Mouse (Mus musculus) midbrain, postnatal 0 days (tissue): ENCODE data around the gene Lemd1. TPM values are rescaled to one million over a fixed set of nuclear protein-coding genes. Genes with fewer than 3 reads are reported as not detected.

ENCODE experiments used
- ATAC-seq: fragments of 200-750 bp; cut with Nextera tagmentation; 2 replicates; pipeline ENCODE4 v1.8.0; 2017; ENCODE audit warnings: moderate number of reproducible peaks, mild to moderate bottlenecking, moderate TSS enrichment, moderate library complexity; ENCODE audit not compliant: low FRiP score
- DNase-seq: peaks from one replicate; pipeline ENCODE4 v3.0.0-alpha.2; 2015; ENCODE audit warnings: low spot score
- H3K27ac ChIP-seq: fragments of 300-500 bp; sonication (generic); 2 replicates; pipeline ENCODE4 v1.5.1; 2014; ENCODE audit warnings: low read depth, mild to moderate bottlenecking, low read length, mixed read lengths
- H3K27me3 ChIP-seq: fragments of 300-500 bp; sonication (generic); 2 replicates; pipeline ENCODE4 v1.6.1; 2014; ENCODE audit warnings: low read length, control low read depth, mixed read lengths; ENCODE audit not compliant: insufficient read depth
- H3K36me3 ChIP-seq: fragments of 300-500 bp; sonication (generic); 2 replicates; pipeline ENCODE4 v1.6.1; 2014; ENCODE audit warnings: low read length, control low read depth, mixed read lengths; ENCODE audit not compliant: insufficient read depth
- H3K4me1 ChIP-seq: fragments of 300-500 bp; sonication (generic); 2 replicates; pipeline ENCODE4 v1.6.1; 2014; ENCODE audit warnings: mild to moderate bottlenecking, control low read depth, antibody characterized with exemption, low read length, mixed read lengths; ENCODE audit not compliant: insufficient read depth
- H3K4me2 ChIP-seq: fragments of 300-500 bp; sonication (generic); 2 replicates; pipeline ENCODE4 v1.6.1; 2014; ENCODE audit warnings: low read depth, mild to moderate bottlenecking, low read length, mixed read lengths; ENCODE audit not compliant: poor library complexity, severe bottlenecking
- H3K4me3 ChIP-seq: fragments of 300-500 bp; sonication (generic); 2 replicates; pipeline ENCODE4 v1.5.1; 2014; ENCODE audit warnings: low read depth, mild to moderate bottlenecking, low read length, moderate library complexity
- H3K9ac ChIP-seq: fragments of 300-500 bp; sonication (generic); replicated peaks from 2 replicates; pipeline ENCODE4 v1.6.1; 2014; ENCODE audit warnings: mild to moderate bottlenecking, low read length, moderate library complexity, mixed read lengths; ENCODE audit not compliant: poor library complexity, severe bottlenecking
- H3K9me3 ChIP-seq: fragments of 300-500 bp; sonication (generic); 2 replicates; pipeline ENCODE4 v1.6.1; 2016; ENCODE audit warnings: low read length, control low read depth
- CTCF ChIP-seq: IDR thresholded peaks from 2 replicates; pipeline ENCODE4 v1.5.1; 2016; ENCODE audit warnings: antibody characterized with exemption, mild to moderate bottlenecking
- WGBS: fragments of 180-500 bp; shearing (Covaris S2); extraction: QIAGEN DNeasy Blood & Tissue Kit; methylation state at CpG from one replicate; pipeline ENCODE4 v1.1.7; 2014; 5-methylcytosine and 5-hydroxymethylcytosine counted together
- polyA plus RNA-seq: library from polyadenylated mRNA; unstranded; fragments of >200 nt; fragmentation: Nextera tagmentation; extraction: Ambion mirVana; gene quantifications from 2 replicates; pipeline ENCODE4 v1.2.1, GENCODE M21; 2015
- total RNA-seq: library from RNA; depleted of rRNA; stranded (reverse); fragments of >200 nt; gene quantifications from 2 replicates; pipeline ENCODE4 v1.2.3, GENCODE M21; 2014

The Lemd1 gene
- total and polyA plus RNA-seq, 2 experiments from 2014 or later = 12.6 TPM

DNA sequence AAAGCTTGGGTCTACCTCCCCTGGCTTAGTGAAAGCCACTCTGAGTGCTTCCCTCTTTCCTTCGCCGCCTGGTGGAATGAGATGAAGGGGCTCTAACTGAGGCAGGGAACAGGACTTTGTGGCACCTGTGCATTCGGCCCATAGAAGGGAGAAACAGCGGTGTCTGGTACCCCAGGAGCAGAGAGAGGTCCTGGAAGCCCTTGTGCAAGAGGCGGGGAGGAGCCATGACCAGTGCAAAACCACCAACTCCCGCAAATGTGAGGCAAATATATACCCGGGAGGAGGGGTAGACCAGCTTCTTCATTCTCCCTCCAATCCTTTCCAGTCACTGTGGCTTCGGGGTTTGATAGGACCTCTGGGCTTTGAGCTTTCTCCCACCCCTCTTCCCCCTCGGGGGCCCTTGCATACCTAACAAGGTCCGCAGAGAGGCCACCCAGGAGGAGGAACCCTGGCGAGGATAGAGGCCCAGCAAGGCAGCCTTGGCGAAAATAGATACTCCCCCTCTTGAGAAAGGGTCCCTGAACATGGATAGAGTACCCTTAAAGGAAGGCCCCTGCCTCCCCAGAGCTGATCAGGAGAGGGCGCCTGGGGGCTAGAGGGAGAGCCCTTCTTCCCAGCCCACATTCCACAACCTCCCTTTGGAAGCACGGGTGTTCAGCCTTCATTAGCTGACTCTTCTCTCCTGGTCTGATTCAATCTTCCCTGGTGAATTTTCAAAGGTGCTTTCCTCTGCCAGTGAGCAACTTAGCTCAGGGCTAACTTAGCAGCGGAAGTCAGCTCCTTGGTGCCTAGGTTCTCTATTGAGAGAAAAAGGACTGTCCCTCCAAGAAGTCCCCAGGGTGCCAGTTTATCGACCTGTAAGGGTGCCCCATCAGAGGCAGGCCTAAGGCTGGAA is 802 bp downstream of the Lemd1 start:
- DNase-seq = peak; percentile 50
- H3K9ac ChIP-seq = peak overlapping the region; percentile 97
- peak overlapping the region; percentile 99 for H3K27ac ChIP-seq
- 2% methylated on average over 15 of the region's 16 CpGs for WGBS
- no peaks in the 10 kb centered on the region for H3K9me3 ChIP-seq
- peak overlapping the region; percentile 83 for H3K4me3 ChIP-seq
- H3K27me3 ChIP-seq = no peaks in the 10 kb centered on the region
- H3K4me2 ChIP-seq = peak overlapping the region; percentile 76
- peak; percentile 63 for TF ChIP-seq CTCF
- peaks cover 29% of the 10 kb centered on the region for H3K4me1 ChIP-seq
- no peaks in the 10 kb centered on the region for H3K36me3 ChIP-seq
- ATAC-seq = peak; percentile 13; the same call in 1 of the 2 replicates

DNA sequence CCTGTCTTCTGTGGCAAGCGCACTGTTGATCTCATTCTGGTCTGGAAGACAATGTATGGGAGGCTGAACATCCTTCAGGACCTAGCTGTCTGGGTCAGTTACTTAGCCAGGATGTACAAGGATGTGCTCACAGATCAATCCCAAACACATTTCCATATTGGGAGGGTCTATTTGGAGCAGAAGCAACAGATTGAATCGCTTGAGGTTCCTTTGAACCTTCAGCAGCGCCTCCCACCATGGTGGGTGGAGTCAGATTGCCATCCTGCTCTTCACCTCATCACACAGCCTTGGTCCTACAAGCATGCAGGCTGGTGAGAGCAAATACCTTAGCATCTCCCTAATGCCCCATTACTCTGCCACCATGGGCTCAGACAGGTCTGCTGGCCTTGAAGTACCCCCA is 2.6 kb downstream of the Lemd1 start:
- Histone ChIP-seq H3K4me2 (peak overlapping the region; percentile 76), H3K27me3 (no peaks in the 10 kb centered on the region), H3K4me1 (peaks cover 31% of the 10 kb centered on the region), H3K9ac (no peak overlapping the region), H3K4me3 (peak overlapping the region; percentile 83; the same call in 1 of the 2 replicates), H3K9me3 (no peaks in the 10 kb centered on the region), H3K36me3 (no peaks in the 10 kb centered on the region), H3K27ac (peak overlapping the region; percentile 99)
- TF ChIP-seq CTCF = no peak
- DNase-seq (no peak), ATAC-seq (no peak)
- WGBS = 57% methylated on average over 3 of the region's 3 CpGs

DNA sequence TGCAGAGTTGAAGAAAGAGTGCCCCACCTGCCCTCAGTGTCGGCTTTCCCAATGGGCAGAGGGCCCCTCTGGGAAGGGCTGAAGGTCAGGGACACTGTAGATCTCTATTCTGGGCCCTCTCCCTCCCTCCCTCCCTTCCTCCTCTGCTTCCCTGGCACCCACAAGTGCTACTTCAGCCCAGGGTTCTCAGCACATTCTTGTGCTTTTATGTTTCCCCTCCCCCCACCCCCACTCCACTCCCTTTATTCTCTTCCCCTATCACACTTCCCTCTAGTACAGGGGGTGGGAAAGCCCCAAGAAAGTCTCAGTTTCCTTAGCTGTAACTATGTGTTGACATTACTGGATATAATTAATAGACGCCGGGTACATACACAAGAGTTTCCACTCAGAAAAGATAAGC is 3.4 kb downstream of the Lemd1 start:
- Histone ChIP-seq H3K9ac (no peak overlapping the region), H3K4me1 (peaks cover 31% of the 10 kb centered on the region), H3K27ac (no peak overlapping the region), H3K4me3 (no peak overlapping the region), H3K36me3 (no peaks in the 10 kb centered on the region), H3K27me3 (no peaks in the 10 kb centered on the region), H3K9me3 (no peaks in the 10 kb centered on the region), H3K4me2 (peak overlapping the region; percentile 76; the same call in 1 of the 2 replicates)
- WGBS = 39% methylated on average over 3 of the region's 3 CpGs
- ATAC-seq = no peak
- TF ChIP-seq CTCF = no peak
- DNase-seq = no peak

DNA sequence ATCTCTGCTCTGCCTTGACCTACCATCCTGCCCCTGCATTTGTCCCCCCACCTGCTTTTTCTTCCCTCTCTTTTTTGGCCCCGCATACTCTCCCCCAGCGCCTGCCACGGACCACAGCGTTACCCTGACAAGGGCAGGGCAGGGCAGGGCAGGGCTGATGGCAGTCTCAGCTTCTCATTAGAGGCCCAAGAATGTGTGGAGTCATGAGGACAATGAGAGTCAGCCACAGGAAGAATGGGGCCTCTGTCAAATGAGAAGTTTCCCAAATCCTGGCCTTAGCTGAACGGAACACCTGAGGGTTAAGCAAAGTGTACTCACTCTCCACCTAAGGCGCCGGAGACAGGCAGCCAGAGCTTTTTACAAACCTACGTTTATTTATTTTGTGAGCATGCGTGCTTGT is 3.9 kb downstream of the Lemd1 start:
- Histone ChIP-seq H3K9me3 (no peaks in the 10 kb centered on the region), H3K9ac (no peak overlapping the region), H3K27ac (no peak overlapping the region), H3K4me3 (no peak overlapping the region), H3K36me3 (no peaks in the 10 kb centered on the region), H3K4me2 (no peak overlapping the region), H3K27me3 (no peaks in the 10 kb centered on the region), H3K4me1 (peaks cover 31% of the 10 kb centered on the region)
- ATAC-seq = no peak
- DNase-seq = no peak
- TF ChIP-seq CTCF = no peak
- 42% methylated on average over 9 of the region's 9 CpGs for whole genome bisulfite sequencing

DNA sequence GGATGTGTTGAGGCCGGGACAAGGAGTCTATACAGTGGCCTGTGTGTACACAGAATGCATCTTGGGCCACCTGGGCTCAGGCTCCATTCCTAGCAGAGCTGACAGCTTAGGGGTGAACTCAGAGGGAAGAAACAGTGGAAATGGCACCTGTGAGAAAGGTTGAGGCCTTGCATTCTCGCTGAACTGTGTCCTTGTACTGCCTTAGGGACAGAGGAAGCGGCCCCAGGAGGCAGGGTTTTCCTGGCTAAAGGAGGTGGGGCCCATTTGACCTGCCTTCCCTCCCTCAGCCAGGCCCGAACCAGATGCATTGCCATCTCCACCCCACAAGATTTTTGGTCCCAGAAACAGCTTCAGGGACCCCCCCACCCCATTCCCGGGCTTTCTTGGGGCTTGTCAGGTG is 4.5 kb downstream of the Lemd1 start:
- no peak overlapping the region for H3K4me2 ChIP-seq
- ATAC-seq = no peak
- DNase-seq = no peak
- no peaks in the 10 kb centered on the region for H3K36me3 ChIP-seq
- H3K4me1 ChIP-seq = peaks cover 36% of the 10 kb centered on the region
- no peak overlapping the region for H3K4me3 ChIP-seq
- H3K9ac ChIP-seq = no peak overlapping the region
- no peaks in the 10 kb centered on the region for H3K27me3 ChIP-seq
- no peaks in the 10 kb centered on the region for H3K9me3 ChIP-seq
- WGBS = 30% methylated on average over 5 of the region's 5 CpGs
- TF ChIP-seq CTCF = no peak
- H3K27ac ChIP-seq = no peak overlapping the region

DNA sequence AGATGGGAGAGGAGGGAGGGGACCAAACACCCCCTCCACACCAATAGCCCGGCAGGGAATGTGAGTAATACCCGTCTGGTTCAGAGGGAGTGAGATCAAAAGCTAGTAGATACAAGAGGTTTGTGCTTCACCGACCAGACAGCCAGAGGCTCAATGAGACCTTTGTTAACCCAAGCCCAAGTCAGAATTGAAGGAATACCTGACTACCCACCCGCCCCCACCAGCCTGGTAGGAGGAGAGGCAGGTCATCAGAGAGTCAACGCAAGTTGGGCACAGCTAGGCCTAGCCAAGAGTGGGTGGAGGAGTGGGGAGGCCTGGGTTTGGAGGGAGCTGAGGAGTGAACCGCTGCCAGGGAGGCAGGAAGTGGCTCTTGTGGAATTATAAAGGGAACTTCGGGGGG is 5.1 kb downstream of the Lemd1 start:
- Histone ChIP-seq H3K27ac (no peak overlapping the region), H3K9me3 (no peaks in the 10 kb centered on the region), H3K4me3 (no peak overlapping the region), H3K27me3 (no peaks in the 10 kb centered on the region), H3K4me2 (peak overlapping the region; percentile 1; the same call in 1 of the 2 replicates), H3K9ac (peak overlapping the region; percentile 3; the same call in 1 of the 2 replicates), H3K36me3 (no peaks in the 10 kb centered on the region), H3K4me1 (peaks cover 41% of the 10 kb centered on the region)
- WGBS = 13% methylated on average over 7 of the region's 7 CpGs
- DNase-seq = no peak
- no peak for TF ChIP-seq CTCF
- ATAC-seq = no peak
